Mouse (Mus musculus): ENCODE data around the gene BC051019. TPM values are rescaled to one million over a fixed set of nuclear protein-coding genes. Genes with fewer than 3 reads are reported as not detected.
A peak's percentile ranks its signal among the peaks of the same experiment; 100 is the strongest.

BC051019 gene
- polyA plus RNA-seq, 1 experiment from 2014 or later, result not detected

- no peak overlapping the region for H3K4me3 ChIP-seq
- no peak overlapping the region for H3K4me2 ChIP-seq
- H3K4me1 ChIP-seq, result no peaks in the 10 kb centered on the region
- H3K9ac ChIP-seq, result no peak overlapping the region
- peaks cover 47% of the 10 kb centered on the region for H3K36me3 ChIP-seq
- no peaks in the 10 kb centered on the region for H3K27me3 ChIP-seq
- ATAC-seq (ENCODE audit: insufficient number of reproducible peaks, low FRiP score, low TSS enrichment, low read depth), result no peak
- H3K9me3 ChIP-seq, result no peaks in the 10 kb centered on the region
- WGBS, result 83% methylated on average over 1 of the region's 1 CpGs
- no peak overlapping the region for H3K27ac ChIP-seq
Observed at GRCm38 (mm10) chr7:109741060-109741459, 17.4 kb upstream of the BC051019 start.

GRCm38 (mm10) chr7:109739822-109740370 lies 16.2 kb upstream of the BC051019 start:
- Histone ChIP-seq H3K4me1 (no peaks in the 10 kb centered on the region), H3K9me3 (no peaks in the 10 kb centered on the region), H3K36me3 (peaks cover 49% of the 10 kb centered on the region), H3K27ac (no peak overlapping the region), H3K4me2 (no peak overlapping the region), H3K9ac (no peak overlapping the region), H3K27me3 (no peaks in the 10 kb centered on the region), H3K4me3 (no peak overlapping the region)
- no peak for ATAC-seq (ENCODE audit: insufficient number of reproducible peaks, low FRiP score, low TSS enrichment, low read depth)
- WGBS, result 74% methylated on average over 5 of the region's 5 CpGs

GRCm38 (mm10) chr7:109734806-109735205 lies 11.2 kb upstream of the BC051019 start:
- 84% methylated on average over 4 of the region's 4 CpGs for WGBS
- Histone ChIP-seq H3K9ac (no peak overlapping the region), H3K4me2 (no peak overlapping the region), H3K4me3 (no peak overlapping the region), H3K9me3 (no peaks in the 10 kb centered on the region), H3K27ac (no peak overlapping the region), H3K27me3 (no peaks in the 10 kb centered on the region), H3K36me3 (peaks cover 26% of the 10 kb centered on the region), H3K4me1 (peaks cover 3% of the 10 kb centered on the region; the same call in 1 of the 2 replicates)
- ATAC-seq (ENCODE audit: insufficient number of reproducible peaks, low FRiP score, low TSS enrichment, low read depth), result no peak

GRCm38 (mm10) chr7:109731626-109732025 lies 8.0 kb upstream of the BC051019 start, which contains the start of gene Ascl3:
Gene Ascl3 (minus strand): TSS chr7:109731726.
- WGBS, result 77% methylated on average over 5 of the region's 5 CpGs
- Histone ChIP-seq H3K4me1 (peaks cover 6% of the 10 kb centered on the region; the same call in 1 of the 2 replicates), H3K27me3 (no peaks in the 10 kb centered on the region), H3K4me3 (no peak within 1 kb of the TSS), H3K9ac (no peak within 1 kb of the TSS), H3K27ac (no peak within 1 kb of the TSS), H3K9me3 (no peaks in the 10 kb centered on the region), H3K36me3 (peaks cover 15% of the 10 kb centered on the region), H3K4me2 (no peak within 1 kb of the TSS)
- ATAC-seq (ENCODE audit: insufficient number of reproducible peaks, low FRiP score, low TSS enrichment, low read depth), result no peak

- Histone ChIP-seq H3K9me3 (no peaks in the 10 kb centered on the region), H3K9ac (no peak overlapping the region), H3K4me3 (no peak overlapping the region), H3K27ac (no peak overlapping the region), H3K36me3 (no peaks in the 10 kb centered on the region), H3K4me2 (no peak overlapping the region), H3K4me1 (no peaks in the 10 kb centered on the region), H3K27me3 (no peaks in the 10 kb centered on the region)
- no peak for ATAC-seq (ENCODE audit: insufficient number of reproducible peaks, low FRiP score, low TSS enrichment, low read depth)
- 94% methylated on average over 8 of the region's 8 CpGs for WGBS
Observed at GRCm38 (mm10) chr7:109723114-109723513, 536 bp downstream of the BC051019 start.

- H3K9me3 ChIP-seq, result no peaks in the 10 kb centered on the region
- H3K27ac ChIP-seq, result no peak overlapping the region
- H3K4me2 ChIP-seq, result no peak overlapping the region
- H3K4me1 ChIP-seq, result no peaks in the 10 kb centered on the region
- H3K27me3 ChIP-seq, result no peaks in the 10 kb centered on the region
- no peaks in the 10 kb centered on the region for H3K36me3 ChIP-seq
- 95% methylated on average over 2 of the region's 2 CpGs for WGBS
- H3K9ac ChIP-seq, result no peak overlapping the region
- no peak overlapping the region for H3K4me3 ChIP-seq
- ATAC-seq (ENCODE audit: insufficient number of reproducible peaks, low FRiP score, low TSS enrichment, low read depth), result no peak
Observed at GRCm38 (mm10) chr7:109722618-109723017, 1.0 kb downstream of the BC051019 start.

- H3K27me3 ChIP-seq, result no peaks in the 10 kb centered on the region
Observed at GRCm38 (mm10) chr7:109719286-109719685, 4.4 kb downstream of the BC051019 start.

GRCm38 (mm10) chr7:109713434-109713982 lies 10.1 kb downstream of the BC051019 start:
- Histone ChIP-seq H3K4me2 (no peak overlapping the region), H3K9ac (no peak overlapping the region), H3K36me3 (peaks cover 34% of the 10 kb centered on the region), H3K4me1 (peaks cover 7% of the 10 kb centered on the region), H3K27me3 (no peaks in the 10 kb centered on the region), H3K27ac (no peak overlapping the region), H3K9me3 (no peaks in the 10 kb centered on the region), H3K4me3 (no peak overlapping the region)
- WGBS, result 86% methylated on average over 2 of the region's 2 CpGs
- ATAC-seq (ENCODE audit: insufficient number of reproducible peaks, low FRiP score, low TSS enrichment, low read depth), result no peak

More at GRCm38 (mm10) chr7:109719286-109719685, 4.4 kb downstream of the BC051019 start:
- no peak overlapping the region for H3K27ac ChIP-seq
- no peak for ATAC-seq (ENCODE audit: insufficient number of reproducible peaks, low FRiP score, low TSS enrichment, low read depth)
- H3K4me2 ChIP-seq, result no peak overlapping the region
- no peak overlapping the region for H3K9ac ChIP-seq
- no peaks in the 10 kb centered on the region for H3K4me1 ChIP-seq
- no peaks in the 10 kb centered on the region for H3K9me3 ChIP-seq
- 54% methylated on average over 9 of the region's 9 CpGs for WGBS
- H3K36me3 ChIP-seq, result no peaks in the 10 kb centered on the region
- H3K4me3 ChIP-seq, result no peak overlapping the region

- no peak overlapping the region for H3K4me3 ChIP-seq
- H3K27me3 ChIP-seq, result no peaks in the 10 kb centered on the region
- no peak for ATAC-seq (ENCODE audit: insufficient number of reproducible peaks, low FRiP score, low TSS enrichment, low read depth)
- H3K27ac ChIP-seq, result no peak overlapping the region
- 85% methylated on average over 7 of the region's 7 CpGs for WGBS
- no peak overlapping the region for H3K9ac ChIP-seq
- peaks cover 11% of the 10 kb centered on the region for H3K4me1 ChIP-seq
- no peaks in the 10 kb centered on the region for H3K9me3 ChIP-seq
- peaks cover 34% of the 10 kb centered on the region for H3K36me3 ChIP-seq
- H3K4me2 ChIP-seq, result no peak overlapping the region
Observed at GRCm38 (mm10) chr7:109712198-109712597, 11.5 kb downstream of the BC051019 start.

GRCm38 (mm10) chr7:109710069-109710468 lies 13.6 kb downstream of the BC051019 start:
- Histone ChIP-seq H3K27me3 (no peaks in the 10 kb centered on the region), H3K4me2 (no peak overlapping the region), H3K9ac (no peak overlapping the region), H3K9me3 (no peaks in the 10 kb centered on the region), H3K4me3 (no peak overlapping the region), H3K4me1 (peaks cover 11% of the 10 kb centered on the region), H3K27ac (no peak overlapping the region), H3K36me3 (peaks cover 34% of the 10 kb centered on the region)
- WGBS, result 70% methylated on average over 1 of the region's 1 CpGs
- ATAC-seq (ENCODE audit: insufficient number of reproducible peaks, low FRiP score, low TSS enrichment, low read depth), result no peak

- ATAC-seq (ENCODE audit: insufficient number of reproducible peaks, low FRiP score, low TSS enrichment, low read depth), result peak; percentile 73; the same call in 1 of the 2 replicates
- H3K27me3 ChIP-seq, result no peaks in the 10 kb centered on the region
- peaks cover 34% of the 10 kb centered on the region for H3K36me3 ChIP-seq
- H3K9me3 ChIP-seq, result no peaks in the 10 kb centered on the region
- H3K4me2 ChIP-seq, result no peak overlapping the region
- 13% methylated on average over 3 of the region's 3 CpGs for WGBS
- peak overlapping the region; percentile 79 for H3K27ac ChIP-seq
- H3K4me1 ChIP-seq, result peaks cover 20% of the 10 kb centered on the region
- no peak overlapping the region for H3K4me3 ChIP-seq
- H3K9ac ChIP-seq, result no peak overlapping the region
Observed at GRCm38 (mm10) chr7:109708961-109709382, 14.7 kb downstream of the BC051019 start.

GRCm38 (mm10) chr7:109707023-109707785 lies 16.4 kb downstream of the BC051019 start:
- Histone ChIP-seq H3K27me3 (no peaks in the 10 kb centered on the region), H3K9me3 (no peaks in the 10 kb centered on the region), H3K4me2 (no peak overlapping the region), H3K9ac (no peak overlapping the region), H3K36me3 (peaks cover 24% of the 10 kb centered on the region), H3K4me1 (peaks cover 26% of the 10 kb centered on the region), H3K4me3 (no peak overlapping the region), H3K27ac (no peak overlapping the region)
- ATAC-seq (ENCODE audit: insufficient number of reproducible peaks, low FRiP score, low TSS enrichment, low read depth), result no peak
- WGBS, result 46% methylated on average over 4 of the region's 4 CpGs

Measured in limb, embryonic 15.5 days (tissue).